Mouse (Mus musculus) limb, embryonic 11.5 days (tissue): ENCODE results near the gene Podxl. TPM values are rescaled to one million over a fixed set of nuclear protein-coding genes. Genes with fewer than 3 reads are reported as not detected.

ENCODE experiments used
- ATAC-seq: fragments of 200-750 bp; cut with Nextera tagmentation; 2 replicates; pipeline ENCODE4 v1.8.0; 2017; ENCODE audit warnings: low read depth; ENCODE audit not compliant: insufficient number of reproducible peaks, low FRiP score, low TSS enrichment
- DNase-seq: peaks from one replicate; pipeline ENCODE4 v3.0.0-alpha.2; 2015; ENCODE audit warnings: low spot score
- H3K27ac ChIP-seq: fragments of 300-500 bp; sonication (generic); replicated peaks from 2 replicates; pipeline ENCODE4 v1.5.1; 2014; ENCODE audit warnings: low read depth, mild to moderate bottlenecking, low read length
- H3K27me3 ChIP-seq: fragments of 300-500 bp; sonication (generic); 2 replicates; pipeline ENCODE4 v1.6.1; 2014; ENCODE audit warnings: mild to moderate bottlenecking, low read length, mixed read lengths; ENCODE audit not compliant: control insufficient read depth, insufficient read depth
- H3K36me3 ChIP-seq: fragments of 300-500 bp; sonication (generic); 2 replicates; pipeline ENCODE4 v1.6.1; 2014; ENCODE audit warnings: mild to moderate bottlenecking, low read length, moderate library complexity, mixed read lengths; ENCODE audit not compliant: control insufficient read depth, insufficient read depth
- H3K4me1 ChIP-seq: fragments of 300-500 bp; sonication (generic); 2 replicates; pipeline ENCODE4 v1.6.1; 2014; ENCODE audit warnings: low read length, mixed read lengths; ENCODE audit not compliant: control insufficient read depth, insufficient read depth
- H3K4me2 ChIP-seq: fragments of 300-500 bp; sonication (generic); 2 replicates; pipeline ENCODE4 v1.6.1; 2014; ENCODE audit warnings: low read depth, mild to moderate bottlenecking, moderate library complexity; ENCODE audit not compliant: severe bottlenecking
- H3K4me3 ChIP-seq: fragments of 300-500 bp; sonication (generic); 2 replicates; pipeline ENCODE4 v1.5.1; 2014; ENCODE audit warnings: low read depth, low read length
- H3K9ac ChIP-seq: fragments of 300-500 bp; sonication (generic); 2 replicates; pipeline ENCODE4 v1.6.1; 2014; ENCODE audit warnings: mild to moderate bottlenecking, low read length
- H3K9me3 ChIP-seq: fragments of 300-500 bp; sonication (generic); 2 replicates; pipeline ENCODE4 v1.6.1; 2016; ENCODE audit warnings: low read length; ENCODE audit not compliant: control insufficient read depth
- WGBS: fragments of 180-500 bp; shearing (Covaris S2); extraction: QIAGEN DNeasy Blood & Tissue Kit; methylation state at CpG from one replicate; pipeline ENCODE4 v1.1.7; 2014; 5-methylcytosine and 5-hydroxymethylcytosine counted together
- polyA plus RNA-seq: library from polyadenylated mRNA; unstranded; fragments of >200 nt; fragmentation: Nextera tagmentation; extraction: Ambion mirVana; gene quantifications from 2 replicates; pipeline ENCODE4 v1.2.1, GENCODE M21; 2014

Gene Podxl
- polyA plus RNA-seq, 1 experiment from 2014 or later: 6.1 TPM

DNA sequence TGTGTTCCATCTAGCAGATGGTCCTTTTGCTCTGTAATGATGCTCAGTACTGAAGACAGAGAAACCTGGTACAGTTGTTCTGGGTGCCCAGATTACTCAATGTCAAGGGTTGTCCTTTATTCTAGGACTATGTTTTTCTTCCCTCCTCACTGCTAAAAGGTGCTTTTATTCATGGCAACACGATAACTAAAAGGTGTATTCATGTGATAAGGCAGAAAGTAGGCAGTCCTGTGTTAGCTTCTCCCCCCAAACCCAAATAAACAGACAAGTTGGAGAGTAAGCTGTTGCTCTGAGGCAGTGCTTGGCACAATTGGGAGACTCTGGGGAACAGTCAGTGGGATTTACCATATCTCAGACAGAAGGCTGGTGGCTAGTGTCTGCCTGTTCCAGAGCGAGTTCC lies 22.3 kb upstream of the Podxl start:
- H3K9ac ChIP-seq: no peak overlapping the region
- no peak for DNase-seq
- no peaks in the 10 kb centered on the region for H3K4me1 ChIP-seq
- no peak overlapping the region for H3K4me2 ChIP-seq
- no peaks in the 10 kb centered on the region for H3K9me3 ChIP-seq
- H3K36me3 ChIP-seq: no peaks in the 10 kb centered on the region
- no peak for ATAC-seq
- no peaks in the 10 kb centered on the region for H3K27me3 ChIP-seq
- 77% methylated on average over 2 of the region's 2 CpGs for WGBS
- no peak overlapping the region for H3K4me3 ChIP-seq
- H3K27ac ChIP-seq: no peak overlapping the region

DNA sequence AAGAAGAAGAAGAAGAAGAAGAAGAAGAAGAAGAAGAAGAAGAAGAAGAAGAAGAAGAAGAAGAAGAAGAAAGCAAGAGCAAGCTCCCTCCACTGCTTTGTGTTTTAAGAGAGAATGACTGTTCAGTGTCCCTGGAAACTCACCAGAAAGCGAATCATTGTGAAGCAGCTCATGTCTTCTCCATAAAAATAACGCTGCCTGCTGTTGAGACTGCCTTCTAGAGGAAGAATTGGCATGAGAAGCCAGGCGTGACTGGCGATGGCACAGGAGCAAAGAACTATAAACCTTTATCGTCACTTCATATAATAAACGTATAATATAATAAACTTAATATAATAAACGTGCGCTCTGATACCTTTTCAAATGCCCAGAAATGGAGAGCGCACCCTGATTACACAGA lies 12.4 kb upstream of the Podxl start:
- Histone ChIP-seq H3K4me3 (no peak overlapping the region), H3K36me3 (no peaks in the 10 kb centered on the region), H3K4me1 (no peaks in the 10 kb centered on the region), H3K9me3 (no peaks in the 10 kb centered on the region), H3K4me2 (no peak overlapping the region), H3K27ac (no peak overlapping the region), H3K27me3 (no peaks in the 10 kb centered on the region), H3K9ac (no peak overlapping the region)
- ATAC-seq: no peak
- 86% methylated on average over 9 of the region's 9 CpGs for WGBS
- no peak for DNase-seq

DNA sequence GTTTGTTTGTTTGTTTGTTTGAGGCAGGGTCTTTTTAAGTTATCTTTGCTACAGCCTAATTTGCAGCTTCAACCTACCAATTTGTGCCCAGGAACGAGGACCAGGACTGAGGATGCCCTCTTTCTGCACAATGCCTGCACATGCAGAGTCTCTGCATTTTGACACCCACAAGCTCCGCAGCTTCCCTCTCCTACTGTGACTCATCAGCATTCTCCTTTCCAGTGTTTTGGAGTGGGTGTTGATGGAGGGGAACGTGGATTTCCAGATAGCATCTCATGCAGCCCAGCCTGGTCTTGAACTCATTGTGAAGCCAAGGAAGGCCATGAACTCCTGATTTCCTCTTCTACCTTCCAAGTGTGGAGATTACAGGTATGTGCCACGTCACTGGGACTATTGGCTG lies 11.3 kb upstream of the Podxl start:
- 59% methylated on average over 4 of the region's 4 CpGs for WGBS
- H3K4me3 ChIP-seq: no peak overlapping the region
- no peaks in the 10 kb centered on the region for H3K4me1 ChIP-seq
- no peak overlapping the region for H3K27ac ChIP-seq
- H3K4me2 ChIP-seq: no peak overlapping the region
- DNase-seq (no peak), ATAC-seq (no peak)
- H3K9ac ChIP-seq: no peak overlapping the region
- H3K27me3 ChIP-seq: no peaks in the 10 kb centered on the region
- no peaks in the 10 kb centered on the region for H3K9me3 ChIP-seq
- no peaks in the 10 kb centered on the region for H3K36me3 ChIP-seq

DNA sequence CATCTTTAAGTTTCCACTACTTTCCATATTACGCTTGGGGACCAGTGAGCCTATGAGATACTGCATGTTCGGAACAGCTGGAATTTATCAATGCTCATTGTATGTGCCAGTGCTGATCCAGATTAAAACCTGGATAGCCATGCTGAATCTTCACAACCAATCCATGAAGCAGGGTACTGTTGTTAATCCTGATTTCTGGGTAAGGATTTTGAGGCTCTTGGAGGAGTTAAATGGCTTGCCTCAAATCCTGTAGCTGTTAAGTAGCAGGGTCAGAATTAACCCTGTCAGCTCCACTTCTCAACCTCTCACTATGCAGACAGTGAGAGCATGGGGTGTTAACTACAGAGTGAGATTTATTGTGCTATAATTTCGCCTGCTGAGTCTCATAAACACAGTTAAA lies 7.7 kb upstream of the Podxl start:
- Histone ChIP-seq H3K4me2 (no peak overlapping the region), H3K9ac (no peak overlapping the region), H3K9me3 (no peaks in the 10 kb centered on the region), H3K36me3 (no peaks in the 10 kb centered on the region), H3K4me1 (no peaks in the 10 kb centered on the region), H3K27me3 (peaks cover 5% of the 10 kb centered on the region; the same call in 1 of the 2 replicates), H3K27ac (no peak overlapping the region), H3K4me3 (no peak overlapping the region)
- no peak for ATAC-seq
- no peak for DNase-seq
- WGBS: 70% methylated on average over 3 of the region's 3 CpGs

DNA sequence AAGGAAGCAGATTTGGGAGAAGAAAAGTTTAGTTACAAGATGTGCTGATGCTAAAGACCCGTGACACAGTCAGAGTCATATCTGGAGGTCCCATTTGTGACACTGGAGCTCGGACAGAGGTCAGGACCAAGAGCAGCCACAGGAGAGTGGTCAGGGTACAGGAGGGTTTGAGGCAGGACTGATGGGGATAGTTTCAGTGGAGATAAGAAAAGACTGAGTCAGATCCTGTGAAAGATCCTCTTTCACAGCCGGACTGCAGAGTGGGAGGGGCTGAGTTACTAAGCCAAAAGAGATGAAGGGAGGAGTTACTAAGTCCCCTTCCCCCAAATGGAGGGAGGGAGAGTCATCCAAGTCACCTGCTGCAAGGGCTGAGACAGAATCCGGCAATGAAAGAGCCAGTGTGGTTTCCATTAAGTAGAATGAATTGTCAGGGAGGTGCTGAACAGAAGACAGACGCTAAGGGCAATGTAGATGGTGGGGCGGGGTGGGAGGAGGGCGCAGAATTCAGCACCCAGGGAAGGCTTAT lies 4.4 kb upstream of the Podxl start:
- WGBS: 19% methylated on average over 7 of the region's 7 CpGs
- Histone ChIP-seq H3K4me1 (0 out of 2 replicates have a peak, but pooled peaks cover 2% of the 10 kb centered on the region), H3K27ac (no peak overlapping the region), H3K9ac (no peak overlapping the region), H3K27me3 (peaks cover 25% of the 10 kb centered on the region), H3K4me2 (no peak overlapping the region), H3K36me3 (no peaks in the 10 kb centered on the region), H3K4me3 (no peak overlapping the region), H3K9me3 (no peaks in the 10 kb centered on the region)
- ATAC-seq: no peak
- DNase-seq: no peak

GRCm38 (mm10) chr6:31567200-31567599 lies 3.4 kb upstream of the Podxl start:
- Histone ChIP-seq H3K27ac (no peak overlapping the region), H3K4me3 (no peak overlapping the region), H3K4me2 (no peak overlapping the region), H3K9ac (no peak overlapping the region), H3K36me3 (no peaks in the 10 kb centered on the region), H3K4me1 (0 out of 2 replicates have a peak, but pooled peaks cover 2% of the 10 kb centered on the region), H3K27me3 (peaks cover 32% of the 10 kb centered on the region), H3K9me3 (no peaks in the 10 kb centered on the region)
- WGBS: 48% methylated on average over 7 of the region's 7 CpGs
- ATAC-seq (no peak), DNase-seq (no peak)

DNA sequence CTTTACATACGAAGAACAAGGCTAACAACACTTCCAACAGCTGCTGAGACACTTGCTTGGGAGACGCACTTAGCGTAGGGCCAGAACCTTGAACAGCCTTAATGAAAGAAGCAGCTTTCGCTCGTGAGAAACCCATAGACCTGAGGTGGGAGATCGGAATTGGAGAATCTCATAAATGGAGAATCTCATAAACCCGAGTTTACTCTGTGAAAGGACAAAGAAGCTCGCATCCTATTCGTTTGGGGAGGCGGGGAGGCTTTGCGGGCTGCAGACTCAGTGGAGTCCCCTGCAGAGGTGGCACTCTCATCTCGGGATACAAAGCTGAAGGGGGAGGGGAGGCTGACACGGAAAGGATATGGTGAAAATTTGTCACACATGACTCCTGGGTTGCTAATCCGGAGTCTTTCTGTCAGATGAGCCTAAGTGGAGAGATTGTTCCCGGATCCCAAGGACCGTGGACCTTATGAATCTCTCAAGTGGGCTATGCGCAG lies 1.2 kb upstream of the Podxl start:
- 1% methylated on average over 17 of the region's 17 CpGs for WGBS
- ATAC-seq: no peak

GRCm38 (mm10) chr6:31564182-31564531 lies 376 bp upstream of the Podxl start:
- H3K27ac ChIP-seq: no peak overlapping the region
- H3K4me1 ChIP-seq: 0 out of 2 replicates have a peak, but pooled peaks cover 2% of the 10 kb centered on the region
- DNase-seq (peak; percentile 63), ATAC-seq (no peak; the same call in 1 of the 2 replicates)
- no peaks in the 10 kb centered on the region for H3K36me3 ChIP-seq
- 0 out of 2 replicates have a peak overlapping the region, but pooled peaks have one; percentile 30 for H3K9ac ChIP-seq
- WGBS: 1% methylated on average over 18 of the region's 18 CpGs
- no peaks in the 10 kb centered on the region for H3K9me3 ChIP-seq
- peak overlapping the region; percentile 55 for H3K4me3 ChIP-seq
- peak overlapping the region; percentile 94 for H3K4me2 ChIP-seq
- peaks cover 52% of the 10 kb centered on the region for H3K27me3 ChIP-seq

More for the DNA sequence above, 1.2 kb upstream of the Podxl start:
- H3K4me1 ChIP-seq: 0 out of 2 replicates have a peak, but pooled peaks cover 2% of the 10 kb centered on the region
- no peaks in the 10 kb centered on the region for H3K9me3 ChIP-seq
- no peak overlapping the region for H3K4me3 ChIP-seq
- peak overlapping the region; percentile 94; the same call in 1 of the 2 replicates for H3K4me2 ChIP-seq
- no peaks in the 10 kb centered on the region for H3K36me3 ChIP-seq
- no peak overlapping the region for H3K9ac ChIP-seq
- peak; percentile 50 for DNase-seq
- no peak overlapping the region for H3K27ac ChIP-seq
- H3K27me3 ChIP-seq: peaks cover 50% of the 10 kb centered on the region
